Mouse (Mus musculus) frontal cortex, adult 2 months (tissue): ENCODE data around the gene Nxph3. TPM values are rescaled to one million over a fixed set of nuclear protein-coding genes. Genes with fewer than 3 reads are reported as not detected.

Source experiments
- DNase-seq, 2 experiments: peaks; one replicate each; pipeline ENCODE4 v3.0.0; 2022; ENCODE audit warnings: low spot score in 1 of 2; ENCODE audit errors: extremely low spot score in 1 of 2
- polyA plus RNA-seq: library from polyadenylated mRNA; depleted of rRNA; stranded (reverse); fragments of >200 nt; gene quantifications from 2 replicates; pipeline ENCODE4 v1.2.3, GENCODE M21; 2012; rRNA removed

Nxph3 gene
- polyA plus RNA-seq, 1 experiment = 15.2 TPM

DNA sequence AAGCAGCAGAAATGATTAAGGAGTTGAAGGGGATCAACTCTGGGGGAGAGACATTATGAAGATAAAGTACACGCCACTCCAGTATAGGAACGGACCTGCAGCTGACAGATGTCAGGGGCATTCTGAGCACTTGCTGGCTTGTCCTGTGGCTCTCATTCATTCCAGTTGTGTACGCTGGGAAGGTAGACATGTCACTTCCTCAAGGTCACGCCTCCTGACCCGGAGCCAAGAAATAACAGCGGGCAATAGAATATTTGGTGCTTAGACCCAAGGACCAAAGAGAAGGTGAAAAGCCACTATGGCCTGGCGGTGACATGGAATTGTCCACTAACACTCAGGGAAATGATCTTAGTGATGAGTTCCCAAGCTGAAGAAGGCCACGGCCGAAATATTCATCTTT, 18.5 kb downstream of the Nxph3 start:
- no peak for DNase-seq

DNA sequence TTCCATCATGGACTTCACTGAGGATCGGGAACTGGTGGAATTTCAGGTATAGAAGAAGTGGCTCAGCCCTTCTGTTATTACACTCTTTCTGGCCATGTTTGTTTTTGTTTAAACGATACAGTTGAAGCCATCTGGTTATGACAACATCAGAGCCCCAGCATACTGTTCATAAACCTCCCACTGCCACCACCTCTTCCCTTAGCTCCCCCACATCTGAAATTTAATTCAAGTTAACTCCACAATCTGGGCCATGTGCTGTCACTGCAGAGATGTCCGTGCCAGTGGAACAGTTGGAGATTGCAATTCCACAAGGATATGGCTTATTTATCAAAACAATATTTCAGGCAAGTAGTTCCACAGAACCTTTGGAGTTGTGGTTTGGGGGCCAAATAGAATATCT, 20.0 kb downstream of the Nxph3 start:
- peak in 1 of 2 experiments; percentile 51 for DNase-seq

DNA sequence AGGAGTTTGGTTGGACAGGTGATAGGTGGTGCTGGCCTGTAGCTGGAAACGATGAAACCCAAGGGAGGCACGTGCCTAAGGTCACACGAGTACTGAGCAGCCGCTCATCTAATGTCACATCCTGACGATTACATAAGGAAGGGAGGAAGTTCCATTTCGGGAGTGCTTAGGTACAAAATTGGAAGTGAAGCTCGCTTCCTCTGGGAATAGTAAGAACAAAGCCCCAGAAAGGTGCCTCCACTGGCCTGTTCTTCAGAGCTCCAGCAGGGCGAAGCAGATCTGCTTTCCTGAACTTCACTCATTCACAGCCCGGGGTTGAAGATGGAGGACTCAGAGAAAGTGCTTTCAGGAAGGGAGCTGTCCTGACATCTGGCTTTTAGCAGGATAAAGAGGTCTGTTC, 20.4 kb downstream of the Nxph3 start:
- DNase-seq = peak in 1 of 2 experiments; percentile 26

DNA sequence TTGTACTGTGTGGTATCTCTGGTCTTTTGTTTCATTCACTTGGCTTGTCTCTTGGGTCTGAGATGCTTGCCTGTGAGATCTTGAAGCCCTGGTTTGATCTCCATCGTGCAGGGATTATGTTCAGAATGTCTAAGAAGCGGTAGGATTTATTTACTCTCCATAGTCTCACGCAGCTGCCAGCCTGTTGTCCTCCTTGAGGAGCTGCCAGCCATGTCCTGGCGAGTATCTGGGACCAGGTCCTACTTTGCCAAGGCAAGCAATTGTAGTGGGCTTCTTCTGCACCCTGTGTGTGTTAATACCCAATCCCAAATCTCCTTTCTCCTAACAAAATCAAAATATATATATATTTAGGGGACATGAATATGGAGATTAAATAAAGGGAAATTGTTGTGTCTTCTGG, 21.4 kb downstream of the Nxph3 start:
- no peak for DNase-seq

DNA sequence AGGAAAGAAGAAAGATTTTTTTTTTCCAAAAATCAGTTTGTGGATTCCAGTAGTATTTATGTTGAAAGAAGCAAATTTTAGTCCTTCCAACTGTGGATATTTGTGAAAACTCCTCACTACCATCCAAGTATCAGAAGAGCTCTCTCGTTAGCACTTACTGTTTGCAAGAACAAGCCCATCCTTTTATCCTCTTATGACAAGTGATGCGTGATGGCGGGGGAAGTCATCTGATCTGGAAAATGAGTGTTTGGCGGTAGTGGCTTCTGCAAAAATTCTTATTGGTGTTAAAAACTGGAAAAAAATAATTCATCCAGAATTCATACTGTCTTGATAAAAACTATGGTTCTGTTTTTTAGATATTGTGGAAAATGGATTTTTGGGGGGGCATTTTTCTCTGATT, 22.1 kb downstream of the Nxph3 start:
- no peak for DNase-seq

DNA sequence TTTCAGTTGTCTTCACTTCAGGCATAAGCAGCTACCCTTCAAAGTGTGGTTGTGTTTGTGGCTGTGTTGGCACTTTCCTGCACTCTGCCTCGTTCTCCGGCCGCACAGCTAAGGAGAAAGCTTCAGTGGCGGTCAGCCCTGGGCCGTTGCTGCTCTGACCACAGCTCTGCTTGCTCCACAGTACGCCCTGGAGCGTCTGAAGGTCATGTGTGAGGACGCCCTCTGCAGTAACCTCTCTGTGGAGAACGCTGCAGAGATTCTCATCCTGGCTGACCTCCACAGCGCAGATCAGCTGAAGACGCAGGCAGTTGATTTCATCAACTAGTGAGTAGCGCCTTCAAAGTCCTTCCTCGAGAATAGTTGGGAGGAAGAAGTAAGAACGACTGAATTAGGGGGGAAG, 24.3 kb downstream of the Nxph3 start:
- DNase-seq = no peak

DNA sequence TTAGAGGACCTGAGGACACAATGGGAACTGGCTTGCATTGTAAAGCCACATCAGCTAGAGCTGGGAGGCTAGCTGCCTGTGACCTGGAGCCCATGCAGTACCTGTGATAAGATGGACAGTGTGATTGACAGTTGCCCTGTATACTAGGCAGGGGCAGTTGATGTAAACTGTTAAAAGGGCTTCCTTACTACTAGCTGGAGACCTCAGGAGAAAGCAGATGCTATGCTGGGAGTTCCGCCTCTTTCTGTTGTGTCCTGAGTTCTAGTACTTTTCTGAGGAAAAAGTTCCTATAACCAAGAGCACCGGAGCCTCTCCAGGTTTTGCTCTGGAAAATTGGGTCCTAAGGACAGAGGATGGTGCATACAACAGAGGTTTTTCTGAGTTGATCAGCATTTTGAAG, 27.1 kb downstream of the Nxph3 start:
- DNase-seq = no peak

DNA sequence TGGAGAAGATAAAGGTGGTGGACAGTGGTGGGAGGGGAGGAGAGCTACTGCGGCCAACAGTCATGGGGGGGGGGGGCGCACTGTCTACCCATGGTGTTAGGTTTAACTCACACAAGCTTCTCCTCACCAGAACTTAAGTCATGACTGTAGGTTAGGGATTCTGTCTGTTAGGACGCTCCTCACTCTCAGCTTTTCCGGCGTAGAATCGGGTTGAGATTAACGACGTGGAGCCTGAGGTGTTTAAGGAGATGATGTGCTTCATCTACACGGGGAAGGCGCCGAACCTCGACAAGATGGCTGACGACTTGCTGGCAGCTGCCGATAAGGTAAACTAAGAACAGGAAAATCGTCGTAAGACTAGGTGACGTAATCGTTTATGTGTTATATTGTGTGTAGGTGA, 28.7 kb downstream of the Nxph3 start:
- DNase-seq = no peak

DNA sequence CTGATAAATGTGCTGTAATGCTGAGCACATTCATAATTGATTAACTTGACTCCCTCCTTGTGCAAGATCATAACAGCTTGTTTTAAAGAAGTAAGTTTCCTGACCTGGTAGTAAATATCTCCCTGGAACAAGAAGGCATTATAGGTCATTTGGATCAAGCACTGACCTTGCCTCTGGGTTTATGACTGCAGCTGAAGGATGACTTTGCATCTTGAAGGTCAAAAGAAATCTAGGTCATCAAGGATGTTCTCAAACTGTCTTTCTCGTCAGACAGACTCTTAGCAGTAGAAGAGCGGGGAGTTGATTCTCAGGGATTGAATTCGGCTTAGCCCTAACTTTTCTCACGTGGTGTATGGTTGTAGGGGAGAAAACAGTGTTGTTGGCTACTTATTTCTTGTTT, 33.7 kb downstream of the Nxph3 start:
- DNase-seq = no peak

DNA sequence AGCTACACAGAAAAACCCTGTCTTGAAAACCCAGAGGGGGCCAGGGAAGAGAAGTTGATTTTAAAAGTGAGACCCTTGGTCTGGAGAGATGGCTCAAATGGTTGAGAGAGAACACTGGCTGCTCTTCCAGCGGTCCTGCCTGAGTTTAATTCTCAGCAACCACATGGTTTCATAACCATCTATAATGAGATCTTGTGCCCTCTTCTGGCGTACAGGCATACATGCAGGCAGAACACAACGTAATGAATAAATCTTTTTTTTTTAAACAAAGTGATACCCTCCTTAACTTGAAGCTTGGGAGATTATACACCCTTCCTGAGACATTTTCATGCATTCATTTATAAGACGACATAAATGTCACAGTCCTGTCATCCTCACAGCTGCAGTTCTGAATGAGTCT, 34.9 kb downstream of the Nxph3 start:
- no peak for DNase-seq

DNA sequence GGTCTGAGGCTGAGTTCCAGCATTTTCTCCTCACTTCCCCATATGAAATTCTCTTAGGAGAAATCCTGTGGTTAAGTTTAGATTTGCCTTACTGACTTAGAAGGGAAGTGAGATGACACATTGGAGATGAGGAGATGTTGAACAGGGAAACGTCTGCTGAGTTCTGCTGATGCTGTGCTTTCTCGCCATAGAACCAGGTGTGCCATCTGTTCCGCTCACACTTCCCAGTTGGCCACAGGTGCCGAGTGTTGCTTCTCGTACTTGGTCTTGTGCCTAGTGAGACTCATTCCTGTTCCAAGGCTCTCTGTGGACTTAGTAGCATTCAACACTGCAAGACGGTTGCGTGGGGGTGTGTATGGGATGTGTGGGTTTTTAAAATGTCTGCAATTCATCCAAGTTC, 38.0 kb downstream of the Nxph3 start:
- DNase-seq = peak; percentile 90

DNA sequence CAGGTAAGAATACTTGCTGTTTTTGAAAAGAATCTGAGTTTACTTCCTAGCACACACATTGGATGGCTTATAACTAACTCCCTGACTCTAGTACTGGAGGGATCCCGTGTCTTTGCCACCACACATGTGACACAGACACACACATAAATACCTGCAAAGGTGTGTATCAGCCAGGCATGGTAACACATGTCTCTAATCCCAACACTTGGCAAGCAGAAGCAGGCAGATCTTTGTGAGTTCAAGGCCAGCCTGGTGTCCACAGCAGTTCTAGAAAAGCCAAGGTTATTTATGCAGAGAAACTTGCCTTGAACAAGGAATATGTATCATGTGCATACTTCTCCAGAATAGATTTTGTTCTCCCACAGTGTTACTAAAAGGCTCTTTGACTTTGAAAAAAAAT, 40.9 kb downstream of the Nxph3 start:
- no peak for DNase-seq

DNA sequence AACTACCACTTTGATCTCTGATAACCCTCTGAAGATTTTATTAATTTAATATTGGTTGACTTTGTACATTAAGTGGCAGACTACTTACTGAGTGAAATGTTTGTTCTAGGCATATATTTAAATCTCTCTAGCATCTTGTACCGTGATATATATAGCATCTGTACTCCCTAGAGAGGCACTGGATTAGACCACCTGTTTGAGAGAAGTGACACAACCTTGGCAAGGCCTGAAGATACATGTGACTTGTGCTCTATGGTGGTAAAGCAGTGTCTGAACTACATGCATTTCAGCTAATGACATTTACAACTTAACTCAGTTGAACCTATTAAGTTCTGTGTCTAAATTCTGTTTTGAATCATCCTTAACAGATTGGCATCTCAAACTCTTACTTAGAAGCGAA, 41.4 kb downstream of the Nxph3 start:
- no peak for DNase-seq

DNA sequence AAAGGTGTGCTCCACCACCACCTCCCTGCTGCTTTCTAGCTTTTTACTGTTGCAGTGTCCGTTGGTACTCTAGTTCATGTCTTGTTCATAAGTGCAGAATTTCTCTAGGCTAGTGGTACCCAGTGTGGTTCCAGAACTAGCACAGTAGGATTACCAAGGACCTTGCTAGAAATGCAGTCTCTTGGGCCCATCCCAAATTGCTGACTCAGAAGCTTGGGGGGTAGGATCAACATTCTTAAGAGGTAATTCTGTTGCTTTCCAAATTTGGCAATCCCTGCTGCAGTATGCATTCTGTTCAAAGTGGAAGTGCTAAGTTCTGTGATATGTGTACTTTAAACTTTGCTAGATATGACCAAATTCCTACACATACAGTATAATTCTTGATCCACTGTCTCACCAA, 46.6 kb downstream of the Nxph3 start:
- peak in 1 of 2 experiments; percentile 30 for DNase-seq

DNA sequence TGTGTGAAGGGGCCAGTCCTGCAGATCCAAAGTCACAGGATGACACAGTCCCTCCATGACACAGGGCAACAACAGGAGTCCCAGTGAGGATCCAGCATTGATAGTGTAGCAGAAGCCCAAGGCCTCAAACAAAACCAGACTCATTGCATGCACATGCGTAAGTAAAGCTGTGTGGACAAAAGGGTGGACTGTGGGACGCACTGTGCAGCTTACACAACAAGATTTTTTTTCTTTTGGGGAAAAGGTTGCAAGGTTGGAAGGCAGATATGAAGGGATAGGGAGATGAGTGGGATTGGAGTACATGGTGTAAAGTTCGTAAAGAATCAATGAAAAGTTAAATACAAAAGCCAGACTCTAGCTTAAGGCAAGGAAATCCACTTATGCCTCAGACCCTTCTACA, 52.2 kb downstream of the Nxph3 start:
- no peak for DNase-seq

DNA sequence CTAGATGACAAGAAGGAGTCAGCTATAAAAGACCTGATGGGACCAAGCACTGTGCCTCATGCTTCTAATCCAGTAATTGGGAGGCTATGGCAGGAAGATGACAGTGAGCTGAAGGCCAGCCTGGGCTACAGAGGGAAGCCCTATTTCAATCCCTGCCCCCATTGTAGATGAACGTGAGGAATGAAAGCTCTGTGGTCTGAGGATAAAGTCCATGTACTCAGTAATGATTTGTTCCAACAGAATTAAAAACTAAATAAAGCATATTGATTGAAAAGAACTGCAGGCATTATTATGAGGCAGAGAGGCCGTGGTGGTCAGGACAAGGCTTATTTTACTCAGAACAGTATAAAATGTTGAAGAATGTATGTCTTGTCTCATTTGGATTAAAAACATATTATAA, 53.5 kb downstream of the Nxph3 start:
- no peak for DNase-seq

Other genes starting within 250 kb of the Nxph3 start
- gene Kat7, start 204.3 kb downstream of the Nxph3 start, polyA plus RNA-seq = 55.2 and 55.4 TPM in 2 replicates
- gene Fam117a, start 177.6 kb downstream of the Nxph3 start, polyA plus RNA-seq = 11.4 and 12.5 TPM in 2 replicates
- 78.3 and 78.6 TPM in 2 replicates for gene Slc35b1, start 129.9 kb downstream of the Nxph3 start, polyA plus RNA-seq
- 124 and 144 TPM in 2 replicates for gene Spop, start 100.5 kb downstream of the Nxph3 start, polyA plus RNA-seq
- gene Ngfr, start 73.2 kb upstream of the Nxph3 start, polyA plus RNA-seq = 2.0 and 2.2 TPM in 2 replicates
- gene Phb, start 152.4 kb upstream of the Nxph3 start, polyA plus RNA-seq = 120 and 143 TPM in 2 replicates
- gene Zfp652, start 198.1 kb upstream of the Nxph3 start, polyA plus RNA-seq = 25.3 and 26.1 TPM in 2 replicates
- 0.52 and 0.55 TPM in 2 replicates for gene B130006D01Rik, start 209.0 kb upstream of the Nxph3 start, polyA plus RNA-seq